Mouse (Mus musculus) CH12.LX (cell line): Measurements from ENCODE around the gene Fryl. TPM values are rescaled to one million over a fixed set of nuclear protein-coding genes. Genes with fewer than 3 reads are reported as not detected.

Experiments used
- DNase-seq: peaks from one replicate; pipeline ENCODE4 v3.0.0-alpha.2; 2013; ENCODE audit errors: extremely low read depth
- H3K27ac ChIP-seq: 2 replicates; pipeline ENCODE4 v1.5.1; 2012; ENCODE audit warnings: low read depth, mild to moderate bottlenecking, control low read depth, moderate library complexity; ENCODE audit not compliant: insufficient read depth
- H3K27me3 ChIP-seq: replicated peaks from 2 replicates; pipeline ENCODE3; 2012; ENCODE audit warnings: inconsistent platforms
- H3K36me3 ChIP-seq, 2 experiments: replicated peaks in 1 of 2; 2 replicates each; pipeline versions ENCODE3 to v1.6.1; 2012; ENCODE audit warnings: inconsistent platforms in 1 of 2, low read length in 1 of 2, mild to moderate bottlenecking in 1 of 2, mixed read lengths in 1 of 2, moderate library complexity in 1 of 2; ENCODE audit not compliant: control insufficient read depth in 1 of 2, insufficient read depth in 1 of 2
- H3K4me1 ChIP-seq, 2 experiments: 2 replicates each; pipeline ENCODE4 v1.6.1; 2012; ENCODE audit warnings: inconsistent platforms in 1 of 2, moderate library complexity in 1 of 2; ENCODE audit not compliant: insufficient read depth in 2 of 2, control insufficient read depth in 1 of 2
- H3K4me2 ChIP-seq: 2 replicates; pipeline ENCODE4 v1.6.1; 2012; ENCODE audit warnings: low read depth, mild to moderate bottlenecking, control low read depth; ENCODE audit not compliant: poor library complexity, insufficient read depth, severe bottlenecking
- H3K4me3 ChIP-seq, 3 experiments: fragments of 150-350 bp in 1 of 3; sonication (generic) in 1 of 3; replicated peaks in 1 of 3; 2 replicates each; pipeline versions ENCODE3 to v1.5.1; 2011 to 2012; ENCODE audit warnings: low read depth in 2 of 3, low read length in 2 of 3, mild to moderate bottlenecking in 2 of 3, moderate library complexity in 2 of 3, control low read depth in 1 of 3, improper control_type of control experiment in 1 of 3, inconsistent platforms in 1 of 3, mixed read lengths in 1 of 3; ENCODE audit not compliant: poor library complexity in 1 of 3
- H3K79me2 ChIP-seq: replicated peaks from 2 replicates; pipeline ENCODE4 v1.6.1; 2012; ENCODE audit warnings: mild to moderate bottlenecking, moderate library complexity; ENCODE audit not compliant: control insufficient read depth, poor library complexity, insufficient read depth, severe bottlenecking; ENCODE audit errors: extremely low read depth
- H3K9ac ChIP-seq: 2 replicates; pipeline ENCODE4 v1.6.1; 2012; ENCODE audit warnings: low read depth, mild to moderate bottlenecking, control low read depth, moderate library complexity; ENCODE audit not compliant: insufficient read depth
- H3K9me3 ChIP-seq: replicated peaks from 2 replicates; pipeline ENCODE3; 2012; ENCODE audit warnings: low read length, inconsistent platforms, mixed read lengths
- CHD1 ChIP-seq: IDR thresholded peaks from 2 replicates; pipeline ENCODE4 v1.6.1; 2012; ENCODE audit warnings: low read depth, low read length, improper control_type of control experiment, inconsistent platforms
- CTCF ChIP-seq, 2 experiments: IDR thresholded peaks in 1 of 2; conservative IDR thresholded peaks in 1 of 2; 2 replicates each; pipeline ENCODE4 v1.5.1; 2011 to 2012; ENCODE audit warnings: low read depth in 2 of 2, low read length in 2 of 2, improper control_type of control experiment in 1 of 2, inconsistent platforms in 1 of 2, mild to moderate bottlenecking in 1 of 2, moderate library complexity in 1 of 2
- E2F4 ChIP-seq: IDR thresholded peaks from 2 replicates; pipeline ENCODE4 v1.6.1; 2011; ENCODE audit warnings: low read depth, low read length, improper control_type of control experiment; ENCODE audit not compliant: insufficient replicate concordance
- ELF1 ChIP-seq: IDR thresholded peaks from 2 replicates; pipeline ENCODE4 v1.6.1; 2014; ENCODE audit warnings: low read depth, mild to moderate bottlenecking, inconsistent platforms, low read length, improper control_type of control experiment
- EP300 ChIP-seq: IDR thresholded peaks from 2 replicates; pipeline ENCODE4 v1.6.1; 2011; ENCODE audit warnings: low read length, improper control_type of control experiment
- GABPA ChIP-seq: IDR thresholded peaks from 2 replicates; pipeline ENCODE4 v1.6.1; 2012; ENCODE audit warnings: low read depth, low read length, improper control_type of control experiment, inconsistent platforms; ENCODE audit not compliant: insufficient replicate concordance
- HCFC1 ChIP-seq: IDR thresholded peaks from 2 replicates; pipeline ENCODE4 v1.6.1; 2012; ENCODE audit warnings: low read depth, mild to moderate bottlenecking, inconsistent platforms, low read length, improper control_type of control experiment
- JUN ChIP-seq: IDR thresholded peaks from 2 replicates; pipeline ENCODE4 v1.6.1; 2011; ENCODE audit warnings: low read depth, mild to moderate bottlenecking, low read length, improper control_type of control experiment, moderate library complexity; ENCODE audit not compliant: insufficient read depth
- JUND ChIP-seq: conservative IDR thresholded peaks from 2 replicates; pipeline ENCODE4 v1.6.1; 2011; ENCODE audit warnings: low read depth, low read length, improper control_type of control experiment
- KAT2A ChIP-seq: IDR thresholded peaks from 2 replicates; pipeline ENCODE4 v1.6.1; 2012; ENCODE audit warnings: low read length, improper control_type of control experiment, inconsistent platforms; ENCODE audit not compliant: insufficient replicate concordance
- NELFE ChIP-seq: IDR thresholded peaks from 2 replicates; pipeline ENCODE4 v1.6.1; 2011; ENCODE audit warnings: low read depth, low read length, improper control_type of control experiment
- PAX5 ChIP-seq: IDR thresholded peaks from 2 replicates; pipeline ENCODE4 v1.6.1; 2012; ENCODE audit warnings: low read length, inconsistent platforms, mixed read lengths
- POLR2A ChIP-seq: IDR thresholded peaks from 2 replicates; pipeline ENCODE4 v1.6.1; 2011; ENCODE audit warnings: low read depth, mild to moderate bottlenecking, improper control_type of control experiment, low read length
- POLR2AphosphoS2 ChIP-seq: IDR thresholded peaks from 2 replicates; pipeline ENCODE4 v1.6.1; 2011; ENCODE audit warnings: low read depth, low read length, improper control_type of control experiment
- RAD21 ChIP-seq: IDR thresholded peaks from 2 replicates; pipeline ENCODE4 v1.6.1; 2011; ENCODE audit warnings: low read depth, mild to moderate bottlenecking, low read length, improper control_type of control experiment, moderate library complexity
- RCOR1 ChIP-seq: conservative IDR thresholded peaks from 2 replicates; pipeline ENCODE4 v1.6.1; 2012; ENCODE audit warnings: low read depth, mild to moderate bottlenecking, inconsistent platforms, low read length, improper control_type of control experiment
- SIN3A ChIP-seq: IDR thresholded peaks from 2 replicates; pipeline ENCODE4 v1.6.1; 2012; ENCODE audit warnings: low read length, improper control_type of control experiment, inconsistent platforms
- SMC3 ChIP-seq: IDR thresholded peaks from 2 replicates; pipeline ENCODE4 v1.6.1; 2011; ENCODE audit warnings: low read depth, low read length, improper control_type of control experiment
- TBP ChIP-seq: conservative IDR thresholded peaks from 2 replicates; pipeline ENCODE4 v1.6.1; 2011; ENCODE audit warnings: low read depth, low read length, improper control_type of control experiment
- ZC3H11A ChIP-seq: IDR thresholded peaks from 2 replicates; pipeline ENCODE4 v1.6.1; 2012; ENCODE audit warnings: low read depth, mild to moderate bottlenecking, inconsistent platforms, low read length, improper control_type of control experiment
- ZKSCAN1 ChIP-seq: IDR thresholded peaks from 2 replicates; pipeline ENCODE4 v1.6.1; 2012; ENCODE audit warnings: low read depth, inconsistent platforms, low read length, improper control_type of control experiment, borderline replicate concordance
- ZMIZ1 ChIP-seq: IDR thresholded peaks from 2 replicates; pipeline ENCODE4 v1.6.1; 2012; ENCODE audit warnings: low read depth, mild to moderate bottlenecking, inconsistent platforms, low read length, improper control_type of control experiment
- dilution Hi-C: fragments of 300-500 bp; cut with MboI; formaldehyde crosslinking; loops from 2 replicates; pipeline ENCODE4 v1.14.3; 2020; ENCODE audit warnings: low sequenced_read_pairs; ENCODE audit not compliant: extremely low pct_unique_long_range_greater_than_20kb, extremely low pct_ligation_motif_present
- in situ Hi-C: fragments of 300-500 bp; cut with MboI; formaldehyde crosslinking; loops from 3 replicates; pipeline ENCODE4 v1.14.3; 2019; ENCODE audit warnings: low sequenced_read_pairs, low pct_ligation_motif_present, low pct_unique_long_range_greater_than_20kb, mixed read lengths
- polyA plus RNA-seq: library from polyadenylated mRNA; unstranded; fragments of >175 nt; gene quantifications from 2 replicates; pipeline ENCODE4 v1.2.1, GENCODE M21; 2012; ENCODE audit warnings: low read depth; ENCODE audit not compliant: insufficient read length
- total RNA-seq, 2 experiments: library from RNA; depleted of rRNA; stranded (reverse); fragments of 300-350 nt in 1 of 2; fragments of >200 nt in 1 of 2; gene quantifications; 2 replicates each; pipeline ENCODE4 v1.2.3; 2012 to 2014

Fryl gene
- total and polyA plus RNA-seq, 3 experiments = 23.2 to 38.4 (median 31.3) TPM

DNA sequence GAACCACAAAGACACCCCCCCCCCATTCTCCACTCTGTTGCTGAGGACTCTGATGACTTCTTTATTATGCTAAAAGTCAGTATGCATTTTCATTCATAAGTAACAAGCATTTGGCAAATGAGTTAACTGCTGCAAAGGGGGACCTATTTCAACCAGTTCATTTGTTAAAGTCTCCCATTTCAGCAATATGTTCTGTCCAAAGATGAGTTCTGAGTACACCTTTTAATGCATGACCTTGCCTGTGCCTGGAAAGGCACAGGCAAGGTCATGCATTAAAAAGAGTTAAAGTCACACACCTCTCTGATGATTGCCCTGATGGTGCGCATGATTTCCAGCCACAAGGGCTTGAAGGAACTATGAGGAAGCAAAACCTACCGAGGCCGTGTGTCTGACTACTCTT lies 36.7 kb downstream of the Fryl start:
- dilution Hi-C loops (no loop called here), in situ Hi-C loops (no loop called here)
- no peak for TF ChIP-seq E2F4
- TF ChIP-seq ZKSCAN1 = no peak
- TF ChIP-seq POLR2A = no peak
- no peak for TF ChIP-seq SMC3
- TF ChIP-seq EP300 = no peak
- no peak for TF ChIP-seq KAT2A
- TF ChIP-seq SIN3A = no peak
- no peak for TF ChIP-seq GABPA
- TF ChIP-seq JUN = no peak
- TF ChIP-seq RAD21 = no peak
- no peak for TF ChIP-seq CHD1
- no peak for TF ChIP-seq ZMIZ1
- TF ChIP-seq ZC3H11A = no peak
- no peak for TF ChIP-seq POLR2AphosphoS2
- TF ChIP-seq PAX5 = no peak
- TF ChIP-seq HCFC1 = no peak
- no peak for TF ChIP-seq JUND
- TF ChIP-seq CTCF (conservative IDR thresholded peaks at IDR 0.05 in 1 of 2, IDR thresholded peaks at IDR 0.05 in 1 of 2; ENCODE audit: low read depth in 2 of 2, low read length in 2 of 2) = no peak
- no peak for TF ChIP-seq NELFE
- no peak for TF ChIP-seq TBP
- Histone ChIP-seq H3K27me3 (no peaks in the 10 kb centered on the region), H3K4me2 (no peak overlapping the region), H3K4me3 (no peak overlapping the region), H3K9me3 (peaks cover 5% of the 10 kb centered on the region), H3K36me3 (peaks cover 7 to 42% of the 10 kb centered on the region in 2 experiments), H3K4me1 (peaks cover 11 to 71% of the 10 kb centered on the region in 2 experiments), H3K9ac (no peak overlapping the region), H3K79me2 (peaks cover 17% of the 10 kb centered on the region), H3K27ac (no peak overlapping the region)
- no peak for DNase-seq

DNA sequence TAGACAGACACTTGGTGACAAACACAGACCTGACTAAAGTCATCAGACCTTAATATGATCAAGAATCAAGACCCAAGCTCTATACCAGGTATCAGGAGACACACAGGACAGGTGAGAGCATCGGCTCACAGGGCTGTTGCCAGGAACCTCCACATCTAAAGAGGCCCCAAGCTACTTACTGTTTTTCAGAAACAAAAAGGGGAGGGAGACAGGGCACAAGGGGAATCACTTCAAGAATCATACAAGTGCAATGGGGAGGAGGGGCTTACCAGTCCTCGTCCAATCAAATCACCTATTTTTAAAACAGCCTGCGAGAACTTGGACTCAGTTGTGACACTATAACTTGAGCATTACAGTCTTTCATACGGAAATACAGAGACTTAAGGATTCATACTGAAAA lies 38.4 kb downstream of the Fryl start:
- Histone ChIP-seq H3K79me2 (peaks cover 12% of the 10 kb centered on the region), H3K27ac (no peak overlapping the region), H3K36me3 (peaks cover 7 to 52% of the 10 kb centered on the region in 2 experiments), H3K9ac (no peak overlapping the region), H3K4me2 (no peak overlapping the region), H3K4me1 (peaks cover 14 to 79% of the 10 kb centered on the region in 2 experiments), H3K4me3 (no peak overlapping the region), H3K9me3 (peaks cover 5% of the 10 kb centered on the region), H3K27me3 (no peaks in the 10 kb centered on the region)
- TF ChIP-seq ZC3H11A (no peak), ELF1 (no peak), RCOR1 (no peak)
- DNase-seq = no peak
- dilution Hi-C loops = no loop called here
- in situ Hi-C loops = no loop called here
